Mouse (Mus musculus) megakaryocyte-erythroid progenitor cell, adult 5 weeks (primary cell): ENCODE results near the gene Gm10663. TPM values are rescaled to one million over a fixed set of nuclear protein-coding genes. Genes with fewer than 3 reads are reported as not detected.

Experiments used
- polyA plus RNA-seq: library from polyadenylated mRNA; stranded (reverse); fragments of >175 nt; gene quantifications from 2 replicates; pipeline ENCODE4 v1.2.3, GENCODE M21; 2012

Gene Gm10663
- not detected in 2 replicates for polyA plus RNA-seq

GRCm38 (mm10) chr8:65074733-65075132, at the start of gene Gm10663:
TSS of gene Gm10663 (plus strand) at chr8:65075033.

GRCm38 (mm10) chr8:65037117-65037533, 37.7 kb upstream of the Gm10663 start, which contains the start of gene Apela:
TSS of gene Apela (minus strand) at chr8:65037336.

Other genes with a start within 250 kb of the Gm10663 start
- gene Klhl2, start 225.0 kb upstream of the Gm10663 start, polyA plus RNA-seq, result 5.9 and 6.1 TPM in 2 replicates
- 55.1 and 65.0 TPM in 2 replicates for gene Tmem192, start 127.8 kb upstream of the Gm10663 start, polyA plus RNA-seq
- gene Trim75, start 87.2 kb upstream of the Gm10663 start, polyA plus RNA-seq, result not detected in 2 replicates
- not detected in 2 replicates for gene Trim61, start 56.5 kb upstream of the Gm10663 start, polyA plus RNA-seq
- gene Trim60, start 56.4 kb upstream of the Gm10663 start, polyA plus RNA-seq, result not detected in 2 replicates
- not detected in 2 replicates for gene Apela, start 37.7 kb upstream of the Gm10663 start, polyA plus RNA-seq
- gene BC030870, start 54.5 kb downstream of the Gm10663 start, polyA plus RNA-seq, result not detected in 2 replicates